Mouse (Mus musculus) midbrain, embryonic 15.5 days (tissue): ENCODE measurements around the gene Hbs1l. TPM values are rescaled to one million over a fixed set of nuclear protein-coding genes. Genes with fewer than 3 reads are reported as not detected.

Experiments used
- ATAC-seq: fragments of 200-750 bp; cut with Nextera tagmentation; replicated peaks from 2 replicates; pipeline ENCODE4 v1.8.0; 2017; ENCODE audit warnings: moderate TSS enrichment
- H3K27ac ChIP-seq: fragments of 300-500 bp; sonication (generic); 2 replicates; pipeline ENCODE4 v1.5.1; 2015; ENCODE audit warnings: mild to moderate bottlenecking, inconsistent platforms
- H3K27me3 ChIP-seq: fragments of 300-500 bp; sonication (generic); replicated peaks from 2 replicates; pipeline ENCODE4 v1.6.1; 2015; ENCODE audit warnings: inconsistent platforms
- H3K36me3 ChIP-seq: fragments of 300-500 bp; sonication (generic); replicated peaks from 2 replicates; pipeline ENCODE4 v1.6.1; 2015; ENCODE audit warnings: inconsistent platforms
- H3K4me1 ChIP-seq: fragments of 300-500 bp; sonication (generic); 2 replicates; pipeline ENCODE4 v1.6.1; 2015; ENCODE audit warnings: inconsistent platforms
- H3K4me2 ChIP-seq: fragments of 300-500 bp; sonication (generic); 2 replicates; pipeline ENCODE4 v1.6.1; 2015; ENCODE audit warnings: inconsistent platforms, mild to moderate bottlenecking, moderate library complexity
- H3K4me3 ChIP-seq: fragments of 300-500 bp; sonication (generic); 2 replicates; pipeline ENCODE4 v1.5.1; 2015; ENCODE audit warnings: mild to moderate bottlenecking, inconsistent platforms
- H3K9ac ChIP-seq: fragments of 300-500 bp; sonication (generic); 2 replicates; pipeline ENCODE4 v1.6.1; 2015; ENCODE audit warnings: mild to moderate bottlenecking, inconsistent platforms
- H3K9me3 ChIP-seq: fragments of 300-500 bp; sonication (generic); 2 replicates; pipeline ENCODE4 v1.6.1; 2016; ENCODE audit warnings: inconsistent platforms
- WGBS: fragments of 180-500 bp; shearing (Covaris S2); methylation state at CpG from one replicate; pipeline ENCODE4 v1.1.7; 2015; ENCODE audit warnings: mixed read lengths; 5-methylcytosine and 5-hydroxymethylcytosine counted together
- polyA plus RNA-seq: library from polyadenylated mRNA; unstranded; fragments of >200 nt; fragmentation: Nextera tagmentation; extraction: Ambion mirVana; gene quantifications from 2 replicates; pipeline ENCODE4 v1.2.1, GENCODE M21; 2015

Gene Hbs1l
- polyA plus RNA-seq, 1 experiment from 2014 or later = 91.5 TPM

DNA sequence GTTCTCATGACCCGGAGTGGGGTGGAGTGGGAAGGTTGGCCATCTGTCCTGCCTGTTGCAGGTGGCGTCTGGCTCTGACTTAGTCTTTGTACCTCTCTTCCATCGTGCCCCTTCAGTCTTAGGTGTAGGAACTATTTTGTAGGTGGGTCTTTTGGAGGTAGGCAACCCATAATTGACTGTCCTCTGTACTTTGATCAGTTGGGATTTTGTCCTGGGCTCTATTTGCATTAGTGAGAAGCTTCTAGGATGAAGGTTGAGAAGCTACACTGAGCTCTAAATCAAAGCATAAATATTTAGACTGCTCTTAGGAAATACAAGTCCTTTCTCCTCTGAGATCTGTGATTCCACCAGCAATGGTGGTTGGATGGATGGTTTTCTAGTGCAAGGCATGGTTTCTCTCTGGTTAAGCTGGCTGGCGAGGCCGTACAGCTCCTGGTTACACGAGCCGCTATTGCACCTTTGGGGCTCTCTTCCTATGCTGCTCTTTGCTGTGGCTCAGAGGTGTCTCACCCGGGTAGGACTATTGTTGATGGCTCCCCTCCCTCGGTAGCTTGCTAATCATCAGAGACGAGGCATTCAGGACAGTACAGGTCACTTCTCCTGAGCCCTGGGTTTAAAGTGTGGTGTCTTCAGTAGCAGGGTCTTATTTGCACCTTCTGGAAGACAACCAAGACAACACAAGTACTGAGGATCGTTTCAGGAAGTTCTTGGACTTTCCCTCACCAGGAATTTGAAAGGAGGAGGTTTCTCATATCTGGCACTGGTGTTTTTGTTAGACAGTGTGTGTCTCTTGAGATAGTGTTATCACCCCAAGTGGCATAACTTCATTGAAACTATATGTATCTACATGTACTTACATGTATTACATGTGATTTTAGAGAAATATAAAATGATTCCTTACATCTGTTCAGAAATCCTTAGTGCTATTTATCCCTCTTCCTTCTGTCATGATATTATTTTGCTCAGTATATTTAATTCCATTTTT is 55.0 kb downstream of the Hbs1l start:
- Histone ChIP-seq H3K36me3 (peaks cover 18% of the 10 kb centered on the region), H3K27ac (no peak overlapping the region), H3K27me3 (no peaks in the 10 kb centered on the region), H3K9me3 (no peaks in the 10 kb centered on the region), H3K4me3 (no peak overlapping the region), H3K9ac (no peak overlapping the region), H3K4me1 (no peaks in the 10 kb centered on the region), H3K4me2 (no peak overlapping the region)
- ATAC-seq = no peak
- 89% methylated on average over 11 of the region's 11 CpGs for WGBS

DNA sequence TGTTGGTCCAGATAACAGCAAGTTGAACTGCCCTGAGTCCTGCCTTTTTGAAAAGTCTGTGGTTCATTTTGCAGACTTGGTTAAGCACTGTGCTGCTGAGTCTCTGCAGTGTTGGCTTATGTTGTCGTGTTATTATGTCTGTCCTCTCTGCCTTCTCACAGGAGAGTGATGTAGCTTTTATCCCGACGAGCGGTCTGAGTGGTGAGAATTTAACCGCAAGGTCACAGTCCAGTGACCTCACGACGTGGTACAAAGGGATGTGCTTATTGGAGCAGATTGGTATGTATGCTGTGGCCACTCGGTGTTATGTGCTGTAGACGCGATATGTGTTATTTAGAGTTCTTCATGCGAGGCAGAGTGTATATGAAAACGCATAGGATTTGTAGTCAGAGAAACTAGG is 56.0 kb downstream of the Hbs1l start:
- Histone ChIP-seq H3K27me3 (no peaks in the 10 kb centered on the region), H3K4me3 (no peak overlapping the region), H3K27ac (no peak overlapping the region), H3K9ac (no peak overlapping the region), H3K4me2 (no peak overlapping the region), H3K4me1 (no peaks in the 10 kb centered on the region), H3K9me3 (no peaks in the 10 kb centered on the region), H3K36me3 (peaks cover 19% of the 10 kb centered on the region)
- ATAC-seq = no peak
- 50% methylated on average over 12 of the region's 12 CpGs for WGBS

GRCm38 (mm10) chr10:21353890-21354289 is 58.1 kb downstream of the Hbs1l start:
- no peak overlapping the region for H3K27ac ChIP-seq
- no peak for ATAC-seq
- H3K4me1 ChIP-seq = no peaks in the 10 kb centered on the region
- H3K4me3 ChIP-seq = no peak overlapping the region
- peaks cover 19% of the 10 kb centered on the region for H3K36me3 ChIP-seq
- no peak overlapping the region for H3K4me2 ChIP-seq
- no peak overlapping the region for H3K9ac ChIP-seq
- no peaks in the 10 kb centered on the region for H3K9me3 ChIP-seq
- 85% methylated on average over 5 of the region's 5 CpGs for WGBS
- H3K27me3 ChIP-seq = no peaks in the 10 kb centered on the region

GRCm38 (mm10) chr10:21354506-21354905 is 58.7 kb downstream of the Hbs1l start:
- no peak for ATAC-seq
- no peak overlapping the region for H3K27ac ChIP-seq
- no peaks in the 10 kb centered on the region for H3K9me3 ChIP-seq
- no peak overlapping the region for H3K4me2 ChIP-seq
- H3K4me3 ChIP-seq = no peak overlapping the region
- H3K27me3 ChIP-seq = no peaks in the 10 kb centered on the region
- H3K36me3 ChIP-seq = peaks cover 22% of the 10 kb centered on the region
- no peak overlapping the region for H3K9ac ChIP-seq
- WGBS = 97% methylated on average over 7 of the region's 7 CpGs
- no peaks in the 10 kb centered on the region for H3K4me1 ChIP-seq

- no peak overlapping the region for H3K27ac ChIP-seq
- H3K36me3 ChIP-seq = peaks cover 16% of the 10 kb centered on the region; the same call in 1 of the 2 replicates
- no peaks in the 10 kb centered on the region for H3K9me3 ChIP-seq
- no peaks in the 10 kb centered on the region for H3K27me3 ChIP-seq
- no peaks in the 10 kb centered on the region for H3K4me1 ChIP-seq
- no peak overlapping the region for H3K4me2 ChIP-seq
- WGBS = 94% methylated on average over 8 of the region's 8 CpGs
- ATAC-seq = no peak
- no peak overlapping the region for H3K9ac ChIP-seq
- H3K4me3 ChIP-seq = no peak overlapping the region
Observed at GRCm38 (mm10) chr10:21357986-21358385, 62.2 kb downstream of the Hbs1l start.

DNA sequence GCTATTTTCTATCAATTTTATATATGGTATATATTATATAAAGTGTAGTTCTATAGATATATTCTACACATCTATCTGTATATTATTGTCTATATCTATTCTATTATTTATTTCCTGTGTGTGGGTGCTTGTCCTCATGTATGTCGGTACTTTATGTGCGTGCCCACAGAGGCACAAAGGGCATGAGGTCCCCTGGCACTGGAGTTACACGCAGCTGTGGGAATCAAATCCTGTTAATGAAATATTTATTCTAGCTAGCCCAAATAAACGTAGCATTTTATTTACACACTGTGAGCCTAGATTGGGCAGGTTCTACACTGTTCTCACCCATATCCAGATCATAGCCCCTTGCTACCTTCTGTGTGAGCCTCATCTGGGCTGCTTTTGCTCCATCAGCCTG is 63.3 kb downstream of the Hbs1l start:
- WGBS = 90% methylated on average over 4 of the region's 4 CpGs
- Histone ChIP-seq H3K4me1 (no peaks in the 10 kb centered on the region), H3K27ac (no peak overlapping the region), H3K4me2 (no peak overlapping the region), H3K9me3 (no peaks in the 10 kb centered on the region), H3K36me3 (peaks cover 15% of the 10 kb centered on the region; the same call in 1 of the 2 replicates), H3K27me3 (no peaks in the 10 kb centered on the region), H3K9ac (no peak overlapping the region), H3K4me3 (no peak overlapping the region)
- no peak for ATAC-seq

GRCm38 (mm10) chr10:21361871-21362270 is 66.1 kb downstream of the Hbs1l start:
- H3K9me3 ChIP-seq = no peaks in the 10 kb centered on the region
- H3K4me3 ChIP-seq = no peak overlapping the region
- no peak for ATAC-seq
- no peak overlapping the region for H3K9ac ChIP-seq
- H3K4me1 ChIP-seq = no peaks in the 10 kb centered on the region
- H3K27ac ChIP-seq = no peak overlapping the region
- WGBS = 94% methylated on average over 7 of the region's 7 CpGs
- no peaks in the 10 kb centered on the region for H3K27me3 ChIP-seq
- H3K36me3 ChIP-seq = peaks cover 21% of the 10 kb centered on the region
- no peak overlapping the region for H3K4me2 ChIP-seq

DNA sequence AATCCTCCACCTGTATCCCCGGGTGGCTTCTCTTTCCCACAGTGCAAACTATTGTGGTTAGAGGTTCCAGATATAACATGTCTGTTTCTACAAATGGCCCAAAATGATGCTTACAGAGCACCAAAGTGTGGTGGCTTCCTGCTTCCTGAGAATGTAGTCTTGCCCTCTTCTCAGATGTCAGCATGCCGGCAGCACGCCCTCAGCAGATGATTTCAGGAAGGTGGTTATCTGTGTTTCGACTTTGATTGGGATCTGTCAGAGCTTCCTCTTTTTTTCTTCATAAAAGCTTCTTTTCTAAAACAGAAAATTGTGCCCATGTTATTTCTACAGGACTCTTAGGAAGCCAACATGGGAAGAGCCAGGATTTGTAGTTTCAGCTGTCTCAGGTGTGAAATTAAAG is 67.5 kb downstream of the Hbs1l start:
- H3K9ac ChIP-seq = no peak overlapping the region
- no peak overlapping the region for H3K27ac ChIP-seq
- WGBS = 88% methylated on average over 4 of the region's 4 CpGs
- no peak overlapping the region for H3K4me3 ChIP-seq
- H3K4me2 ChIP-seq = no peak overlapping the region
- H3K4me1 ChIP-seq = no peaks in the 10 kb centered on the region
- no peak for ATAC-seq
- H3K36me3 ChIP-seq = peaks cover 22% of the 10 kb centered on the region
- no peaks in the 10 kb centered on the region for H3K27me3 ChIP-seq
- no peaks in the 10 kb centered on the region for H3K9me3 ChIP-seq

- H3K27me3 ChIP-seq = no peaks in the 10 kb centered on the region
- no peak overlapping the region for H3K4me2 ChIP-seq
- H3K36me3 ChIP-seq = peaks cover 26% of the 10 kb centered on the region
- H3K4me3 ChIP-seq = no peak overlapping the region
- no peaks in the 10 kb centered on the region for H3K4me1 ChIP-seq
- ATAC-seq = no peak
- 93% methylated on average over 7 of the region's 7 CpGs for WGBS
- no peak overlapping the region for H3K9ac ChIP-seq
- no peak overlapping the region for H3K27ac ChIP-seq
- H3K9me3 ChIP-seq = no peaks in the 10 kb centered on the region
Observed at GRCm38 (mm10) chr10:21364946-21365345, 69.2 kb downstream of the Hbs1l start.

DNA sequence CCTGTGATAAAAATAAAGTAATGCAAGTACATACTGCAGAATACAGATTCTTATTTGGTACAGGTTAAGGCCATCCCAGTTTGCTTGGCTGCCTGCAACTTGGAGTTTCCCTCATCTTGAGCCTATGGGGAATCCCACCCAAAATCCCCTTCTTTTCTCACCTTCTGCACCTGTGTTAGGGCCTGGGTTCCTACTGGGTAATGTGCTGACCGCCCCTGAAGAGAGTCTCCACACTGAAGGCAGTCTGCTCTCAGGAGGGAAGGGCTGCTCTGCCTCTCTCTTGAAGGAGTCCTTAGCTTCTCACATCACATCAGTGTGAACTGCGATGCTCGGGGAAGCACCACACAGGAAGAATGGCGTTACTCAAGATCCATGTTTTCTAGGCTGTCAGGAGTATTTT is 70.1 kb downstream of the Hbs1l start:
- Histone ChIP-seq H3K9me3 (no peaks in the 10 kb centered on the region), H3K27ac (no peak overlapping the region), H3K4me1 (no peaks in the 10 kb centered on the region), H3K36me3 (peaks cover 28% of the 10 kb centered on the region), H3K27me3 (no peaks in the 10 kb centered on the region), H3K4me3 (no peak overlapping the region), H3K9ac (no peak overlapping the region), H3K4me2 (no peak overlapping the region)
- ATAC-seq = no peak
- 95% methylated on average over 4 of the region's 4 CpGs for WGBS

DNA sequence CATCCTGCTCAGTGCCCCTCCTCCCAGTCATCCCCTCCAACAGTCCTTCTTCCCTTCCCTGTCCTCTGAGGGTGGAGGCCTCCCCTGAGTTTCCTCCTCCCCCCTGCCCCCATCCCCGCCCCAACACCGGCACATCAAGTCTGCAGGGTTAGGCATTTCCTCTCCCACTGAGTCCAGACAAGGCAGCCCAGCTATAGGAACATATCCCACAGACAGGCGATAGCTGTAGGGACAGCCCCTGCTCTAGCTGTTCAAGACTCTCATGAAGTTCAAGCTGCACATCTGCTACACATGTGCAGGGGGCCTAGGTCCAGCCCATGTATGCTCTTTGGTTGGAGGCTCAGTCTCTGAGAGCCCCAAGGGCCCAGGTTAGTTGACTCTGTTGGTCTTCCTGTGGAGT is 70.7 kb downstream of the Hbs1l start:
- ATAC-seq = no peak
- no peak overlapping the region for H3K4me3 ChIP-seq
- peaks cover 28% of the 10 kb centered on the region for H3K36me3 ChIP-seq

DNA sequence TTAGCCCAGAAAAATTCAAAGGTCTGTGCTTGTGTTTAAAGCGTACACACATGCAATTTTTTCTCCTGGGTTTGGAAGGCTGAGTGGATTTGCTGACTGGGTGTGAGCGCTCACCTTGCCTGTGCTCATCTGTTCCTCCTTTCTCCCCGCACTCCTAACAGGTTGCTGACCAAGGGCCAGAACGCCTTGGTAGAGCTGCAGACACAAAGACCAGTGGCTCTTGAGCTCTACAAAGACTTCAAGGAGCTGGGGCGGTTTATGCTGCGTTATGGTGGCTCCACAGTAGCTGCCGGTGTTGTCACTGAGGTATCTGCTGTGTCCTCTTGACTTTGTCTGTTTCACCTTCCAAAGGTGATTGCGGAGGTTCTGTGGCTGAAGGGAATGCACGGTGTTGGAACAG is 71.7 kb downstream of the Hbs1l start:
- H3K9ac ChIP-seq = no peak overlapping the region
- H3K4me2 ChIP-seq = no peak overlapping the region
- no peaks in the 10 kb centered on the region for H3K9me3 ChIP-seq
- H3K4me3 ChIP-seq = no peak overlapping the region
- H3K36me3 ChIP-seq = peaks cover 28% of the 10 kb centered on the region
- no peak for ATAC-seq
- no peaks in the 10 kb centered on the region for H3K27me3 ChIP-seq
- WGBS = 95% methylated on average over 9 of the region's 9 CpGs
- no peak overlapping the region for H3K27ac ChIP-seq
- H3K4me1 ChIP-seq = no peaks in the 10 kb centered on the region

More for the DNA sequence above, 70.7 kb downstream of the Hbs1l start:
- H3K9ac ChIP-seq = no peak overlapping the region
- no peaks in the 10 kb centered on the region for H3K4me1 ChIP-seq
- 82% methylated on average over 3 of the region's 3 CpGs for WGBS
- H3K4me2 ChIP-seq = no peak overlapping the region
- H3K9me3 ChIP-seq = no peaks in the 10 kb centered on the region
- H3K27ac ChIP-seq = no peak overlapping the region
- no peaks in the 10 kb centered on the region for H3K27me3 ChIP-seq

DNA sequence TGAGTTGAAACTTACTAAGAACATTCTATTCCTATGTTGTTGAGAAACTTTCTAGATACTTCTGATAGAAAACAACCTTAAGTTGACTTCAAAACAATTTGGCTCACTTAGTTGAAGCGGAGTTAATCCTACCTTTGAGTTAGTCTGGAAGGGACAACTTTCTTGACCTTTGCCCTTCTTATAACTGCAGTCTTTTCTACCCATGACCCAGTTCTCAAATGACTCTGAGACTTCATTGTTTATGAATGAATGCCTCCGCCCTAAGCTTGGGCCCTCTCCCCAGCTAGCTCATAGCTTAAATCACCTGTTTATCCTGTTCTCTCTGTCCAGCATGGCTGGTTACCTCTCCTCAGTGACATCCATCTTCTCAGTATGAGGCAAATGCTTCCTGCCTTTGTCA is 73.8 kb downstream of the Hbs1l start:
- Histone ChIP-seq H3K27me3 (no peaks in the 10 kb centered on the region), H3K9ac (no peak overlapping the region), H3K4me2 (no peak overlapping the region), H3K4me1 (no peaks in the 10 kb centered on the region), H3K9me3 (no peaks in the 10 kb centered on the region), H3K27ac (no peak overlapping the region), H3K4me3 (no peak overlapping the region), H3K36me3 (peaks cover 22% of the 10 kb centered on the region)
- 47% methylated on average over 2 of the region's 2 CpGs for WGBS
- ATAC-seq = no peak
